Mouse (Mus musculus) large intestine, adult 2 months (tissue): Measurements from ENCODE around the gene Rftn1. TPM values are rescaled to one million over a fixed set of nuclear protein-coding genes. Genes with fewer than 3 reads are reported as not detected.

ENCODE experiments used
- DNase-seq: peaks from one replicate; pipeline ENCODE4 v3.0.0-alpha.2; 2012; ENCODE audit warnings: low read depth, low spot score
- WGBS: fragments of 180-500 bp; shearing (Covaris S2); methylation state at CpG from one replicate; pipeline ENCODE4 v1.1.7; 2018; 5-methylcytosine and 5-hydroxymethylcytosine counted together
- polyA plus RNA-seq: library from polyadenylated mRNA; depleted of rRNA; stranded (reverse); fragments of >200 nt; gene quantifications from 2 replicates; pipeline ENCODE4 v1.2.3, GENCODE M21; 2012

Gene Rftn1
- polyA plus RNA-seq, 1 experiment: 11.6 TPM

DNA sequence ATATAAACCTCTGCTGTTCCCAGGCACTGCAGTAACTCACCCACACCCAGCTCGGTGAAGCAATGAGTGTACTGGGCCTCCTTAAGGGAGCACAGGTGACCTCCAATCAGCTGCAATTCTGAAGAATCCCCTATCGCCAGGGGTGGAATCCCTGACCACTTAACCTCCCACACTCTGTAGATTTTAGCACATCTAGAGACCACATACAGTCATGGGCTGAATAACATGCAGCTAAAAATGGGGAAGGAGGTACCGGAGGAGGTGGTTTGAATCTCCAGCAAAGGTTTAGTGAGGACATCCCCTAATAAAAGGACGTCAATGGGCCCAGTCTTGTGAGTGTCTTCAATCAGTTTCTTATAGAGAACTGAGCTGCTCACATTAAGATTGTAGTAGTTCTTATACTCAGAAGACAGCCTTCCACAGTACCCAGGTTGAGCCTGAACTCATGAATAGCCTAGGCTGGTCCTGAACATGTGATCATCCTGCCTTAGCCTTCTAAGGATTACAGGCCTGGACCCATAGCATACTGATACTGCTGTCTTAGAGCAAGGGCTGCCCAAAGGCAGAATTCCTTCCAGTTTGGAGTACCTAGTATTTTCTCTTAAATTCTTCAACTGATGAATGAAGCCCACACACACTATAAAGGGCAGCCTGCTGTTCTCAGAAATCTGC lies 9.4 kb downstream of the Rftn1 start:
- WGBS: 76% methylated on average over 4 of the region's 4 CpGs
- DNase-seq: no peak

DNA sequence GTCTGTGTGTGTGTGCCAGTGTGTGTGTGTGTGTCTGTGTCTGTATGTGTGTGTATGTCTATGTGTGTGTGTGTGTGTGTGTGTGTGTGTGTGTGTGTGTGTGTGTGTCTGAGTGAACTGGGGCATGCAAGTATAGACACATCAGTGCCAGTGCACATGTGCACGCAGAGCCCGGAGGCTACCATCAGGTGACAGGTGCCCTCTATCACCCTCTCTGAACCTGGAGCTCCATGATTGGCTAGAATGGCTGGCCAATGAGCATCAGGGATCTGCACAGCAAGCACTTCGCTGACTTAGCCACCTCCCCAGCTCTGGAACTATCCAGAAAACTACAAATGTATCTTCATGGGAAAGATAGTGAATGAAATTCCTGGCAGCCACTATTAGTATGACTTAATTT lies 16.7 kb downstream of the Rftn1 start:
- 79% methylated on average over 3 of the region's 3 CpGs for WGBS
- DNase-seq: no peak

DNA sequence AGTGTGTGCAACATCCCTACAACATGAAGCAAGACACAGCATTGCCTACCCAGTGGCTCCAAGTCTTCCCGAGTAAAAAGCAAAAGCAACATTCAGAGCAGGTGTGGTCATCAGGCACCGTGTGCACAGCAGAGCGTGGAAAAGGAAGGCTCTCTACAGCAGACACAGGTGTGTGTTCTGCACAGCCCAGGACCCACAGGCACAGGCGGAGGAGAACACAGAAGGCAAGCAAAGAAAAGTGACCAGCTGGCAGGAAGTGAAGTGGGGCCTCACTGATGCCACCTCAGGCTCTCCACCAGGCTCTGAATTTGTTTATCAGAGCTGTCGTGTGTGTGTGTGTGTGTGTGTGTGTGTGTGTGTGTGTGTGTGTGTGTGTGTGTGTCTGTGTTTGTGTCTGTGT lies 17.1 kb downstream of the Rftn1 start:
- 83% methylated on average over 5 of the region's 5 CpGs for WGBS
- no peak for DNase-seq

DNA sequence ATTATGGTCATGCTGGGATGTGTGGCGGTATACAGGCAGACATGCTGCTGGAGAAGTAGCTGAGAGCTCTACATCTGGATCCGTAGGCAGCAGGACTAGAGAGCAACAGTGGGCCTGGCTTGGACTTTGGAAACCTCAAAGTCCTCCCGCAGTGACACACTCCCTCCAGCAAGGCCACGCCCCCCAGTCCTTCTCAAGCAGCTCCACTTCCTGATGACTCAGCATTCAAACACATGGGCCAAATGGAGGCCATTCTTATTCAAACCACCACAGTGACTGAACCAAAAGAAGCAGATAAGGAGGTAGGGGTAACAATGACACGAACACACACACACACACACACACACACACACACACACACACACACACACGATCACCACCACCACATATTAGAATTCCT lies 17.7 kb downstream of the Rftn1 start:
- DNase-seq: no peak
- 96% methylated on average over 6 of the region's 6 CpGs for WGBS

DNA sequence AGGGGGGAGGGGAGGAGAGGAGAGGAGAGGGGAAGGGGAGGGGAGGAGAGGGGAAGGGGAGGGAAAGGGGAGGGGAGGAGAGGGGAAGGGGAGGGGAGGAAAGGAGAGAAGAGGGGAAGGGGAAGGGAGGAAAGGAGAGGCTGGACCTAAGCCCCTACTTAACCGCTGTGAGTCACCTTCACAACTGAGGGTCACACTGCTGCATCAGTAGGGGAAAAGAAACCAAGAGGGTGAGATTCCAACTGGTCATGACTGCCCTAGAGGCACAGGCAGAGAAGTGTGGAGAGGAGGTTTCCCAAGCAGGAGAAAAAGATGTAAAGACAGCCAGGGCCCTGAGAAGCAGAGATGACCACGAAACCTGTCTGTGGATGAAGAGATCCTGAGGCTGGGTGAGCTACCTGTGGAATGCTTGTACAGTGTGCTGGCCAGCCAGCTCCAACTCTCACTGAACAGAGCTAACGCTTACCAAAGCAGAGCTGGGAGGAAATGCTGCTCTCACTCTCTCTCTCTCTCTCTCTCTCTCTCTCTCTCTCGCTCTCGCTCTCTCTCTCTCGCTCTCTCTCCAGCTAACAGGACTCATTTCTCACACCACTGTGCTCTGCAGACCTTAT lies 19.4 kb downstream of the Rftn1 start:
- WGBS: 52% methylated on average over 6 of the region's 6 CpGs
- no peak for DNase-seq

DNA sequence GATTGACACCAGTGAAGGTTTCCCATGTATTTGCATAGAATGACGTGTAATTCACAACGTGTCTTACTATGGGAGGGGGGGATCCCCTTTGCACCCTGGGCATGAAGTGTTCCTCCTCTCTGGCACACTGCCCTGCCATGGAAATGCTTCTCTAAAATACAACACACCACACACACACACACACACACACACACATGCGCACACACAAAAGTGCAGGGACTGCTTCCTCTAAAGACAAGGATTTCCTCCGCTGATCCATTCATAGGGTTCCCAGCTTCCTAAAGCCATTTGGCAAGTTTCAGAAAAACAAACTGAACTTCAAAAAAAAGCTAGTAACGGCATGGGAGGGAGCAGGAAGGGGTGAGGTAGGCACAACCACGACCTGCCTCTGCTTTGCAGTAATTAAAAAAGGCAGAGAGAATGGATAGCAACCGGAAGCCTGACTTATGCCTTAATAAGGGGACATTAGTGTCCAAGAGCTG lies 20.5 kb downstream of the Rftn1 start:
- no peak for DNase-seq
- WGBS: 49% methylated on average over 7 of the region's 7 CpGs

DNA sequence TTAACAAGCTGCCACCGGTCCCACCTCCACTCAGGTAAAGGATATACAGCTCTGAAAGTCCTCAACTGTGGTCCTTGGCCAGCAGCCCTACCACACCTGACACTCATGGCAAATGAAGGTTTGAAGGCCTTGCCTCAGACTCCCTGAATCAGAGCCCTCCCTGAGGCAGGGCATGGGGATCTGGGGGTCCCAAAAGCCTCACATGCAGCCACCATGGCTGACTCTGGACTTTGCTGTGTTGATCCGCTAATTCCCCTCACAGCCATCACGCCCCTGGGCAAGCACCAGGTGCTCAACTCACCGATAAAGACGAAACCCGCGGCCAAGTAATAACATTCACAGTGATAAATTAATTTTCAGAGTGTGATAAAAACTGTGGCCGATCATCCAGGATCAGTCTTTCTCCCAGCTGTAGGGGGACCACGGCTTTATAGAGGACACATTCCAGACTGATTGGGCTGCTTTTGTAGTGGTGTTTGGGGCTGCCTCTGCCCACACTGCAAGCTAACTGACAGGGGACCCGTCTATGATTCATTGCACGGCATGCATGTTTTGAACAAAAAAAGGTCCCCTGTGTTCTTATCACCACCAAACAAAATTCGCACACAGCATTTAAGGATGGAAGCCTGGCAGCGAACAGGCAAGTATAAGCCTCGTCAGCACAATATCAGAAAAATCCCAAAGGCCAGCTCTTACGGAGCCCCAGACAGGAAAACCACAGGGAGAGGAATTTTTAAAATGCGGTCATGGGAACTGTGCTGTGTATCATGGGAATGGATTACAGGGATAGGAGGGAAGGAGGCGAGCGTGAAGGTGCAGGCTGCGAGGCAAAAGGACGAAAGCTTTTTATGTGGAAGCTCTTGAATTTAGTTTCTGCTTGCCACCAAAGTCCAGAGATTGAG lies 29.3 kb downstream of the Rftn1 start:
- DNase-seq: no peak
- 84% methylated on average over 20 of the region's 20 CpGs for WGBS

DNA sequence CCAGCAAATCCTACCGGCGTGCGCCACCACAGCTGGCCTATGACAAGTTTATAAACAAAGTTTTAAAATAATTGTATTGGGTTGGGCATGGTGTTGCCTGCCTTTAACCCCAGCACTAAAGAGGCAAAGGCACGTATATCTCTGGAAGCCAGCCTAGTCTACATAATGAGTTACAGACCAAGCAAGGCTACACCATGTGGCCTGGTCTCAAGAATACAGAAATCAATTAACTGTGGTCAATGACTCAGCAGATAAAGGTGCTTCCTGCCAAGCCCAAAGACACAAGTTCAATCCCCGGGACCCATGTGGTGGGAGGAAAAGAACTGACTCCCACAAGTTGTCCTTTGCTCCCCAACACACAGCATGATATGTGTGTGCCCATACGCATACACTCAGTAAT lies 30.1 kb downstream of the Rftn1 start:
- 79% methylated on average over 6 of the region's 6 CpGs for WGBS
- DNase-seq: no peak

DNA sequence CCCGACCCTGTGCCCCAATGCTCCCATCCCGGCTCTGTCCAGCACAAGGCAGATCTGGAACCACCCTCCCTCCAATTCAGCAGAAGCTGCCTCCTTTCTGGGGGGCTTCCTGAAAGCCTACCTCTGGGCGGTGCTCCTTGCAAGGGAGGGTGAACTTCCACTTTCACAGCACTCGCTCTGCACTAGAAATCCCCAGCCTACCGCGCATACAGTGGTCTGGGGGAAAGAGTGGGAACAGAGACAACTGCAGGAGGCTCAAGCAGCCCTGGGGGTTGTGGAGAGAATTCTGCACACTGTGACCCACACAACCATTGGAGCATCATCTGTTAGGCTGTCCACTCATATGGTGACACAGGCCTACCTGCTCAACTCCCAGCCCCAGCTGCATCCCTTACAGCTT lies 30.7 kb downstream of the Rftn1 start:
- 81% methylated on average over 6 of the region's 6 CpGs for WGBS

DNA sequence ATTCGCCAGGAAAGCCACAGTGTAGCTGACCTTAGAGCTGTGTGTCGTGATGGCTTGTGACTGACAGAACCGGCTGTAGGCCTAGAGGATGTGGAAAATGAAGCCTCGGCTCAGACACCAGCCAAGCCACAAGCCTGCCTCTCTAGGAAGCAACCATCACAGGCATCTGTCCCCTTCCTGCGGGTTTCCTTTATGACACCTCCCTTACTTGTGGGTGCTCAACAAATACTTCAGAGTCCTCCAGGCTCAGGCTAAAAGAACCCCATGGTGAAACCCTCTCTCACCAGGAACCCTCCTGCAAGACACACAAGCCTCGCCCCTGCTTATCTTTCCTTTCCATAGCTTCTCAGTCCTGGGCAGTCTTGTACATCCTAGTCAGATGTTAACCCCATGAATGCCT lies 31.9 kb downstream of the Rftn1 start:
- no peak for DNase-seq
- 67% methylated on average over 6 of the region's 6 CpGs for WGBS

More for the DNA sequence above, 30.7 kb downstream of the Rftn1 start:
- no peak for DNase-seq

DNA sequence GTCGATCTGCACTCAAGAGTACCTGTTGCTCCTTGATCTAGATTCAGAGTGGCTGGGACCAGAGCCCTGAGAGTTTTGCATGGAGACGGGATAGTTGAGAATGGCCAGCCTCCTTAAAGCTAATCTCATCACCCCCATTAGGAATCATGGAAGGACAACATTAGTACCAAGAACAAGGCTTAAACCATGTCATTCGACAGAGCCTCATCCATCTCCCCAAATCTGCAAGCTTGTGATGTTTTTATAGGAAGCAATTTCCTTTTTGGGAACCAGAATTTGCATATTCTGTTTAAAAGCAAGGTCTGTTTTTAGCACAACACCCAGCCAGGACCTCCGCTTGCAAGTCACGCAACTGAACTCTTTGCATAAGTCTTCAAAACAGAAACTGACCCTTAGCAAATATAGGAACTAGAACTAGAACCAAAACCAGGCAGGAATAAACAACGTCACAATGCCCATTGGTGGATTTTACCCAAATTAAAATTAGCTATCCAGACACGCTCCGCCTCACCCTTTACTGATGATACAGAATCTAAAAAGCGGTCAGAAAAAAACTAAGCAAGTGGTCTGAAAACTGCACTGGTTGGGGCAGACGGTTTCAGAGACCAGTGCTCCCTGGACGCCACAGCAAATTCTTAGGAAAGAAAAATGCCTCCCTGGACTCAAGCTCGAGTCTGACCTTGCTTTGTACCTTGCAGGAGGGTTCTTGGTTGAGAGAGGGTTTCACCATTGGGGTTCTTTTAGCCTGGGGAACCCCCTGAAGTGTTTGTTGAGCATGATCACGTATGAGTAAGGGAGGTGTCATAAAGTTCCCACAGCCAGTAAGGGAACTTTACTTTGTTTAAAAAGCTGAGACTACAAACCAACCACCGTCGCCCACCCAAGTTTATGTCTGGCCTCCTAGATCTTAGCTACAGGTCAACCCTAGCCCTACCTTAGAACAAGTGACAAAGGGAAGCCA lies 33.0 kb downstream of the Rftn1 start:
- WGBS: 76% methylated on average over 15 of the region's 15 CpGs
- DNase-seq: no peak

DNA sequence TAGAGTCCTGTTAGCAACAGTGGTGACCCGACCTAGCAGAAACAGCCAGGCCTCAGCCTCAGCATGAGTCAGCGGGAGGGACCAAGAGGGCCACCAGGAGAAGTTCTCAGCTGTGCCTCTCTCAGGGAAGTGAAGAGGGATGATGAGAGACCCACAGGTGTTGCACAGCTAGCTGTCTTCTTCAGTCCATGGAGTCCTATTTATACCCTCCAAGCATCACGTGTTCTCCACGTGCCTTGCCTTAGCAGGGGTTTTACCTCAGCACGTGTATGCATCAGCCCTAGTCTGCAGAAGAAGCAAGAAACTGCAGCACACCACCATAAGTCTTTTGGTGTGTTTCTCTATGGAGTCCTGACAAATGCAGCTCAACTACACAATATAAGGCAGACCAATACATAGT lies 38.4 kb downstream of the Rftn1 start:
- DNase-seq: no peak
- 84% methylated on average over 5 of the region's 5 CpGs for WGBS

DNA sequence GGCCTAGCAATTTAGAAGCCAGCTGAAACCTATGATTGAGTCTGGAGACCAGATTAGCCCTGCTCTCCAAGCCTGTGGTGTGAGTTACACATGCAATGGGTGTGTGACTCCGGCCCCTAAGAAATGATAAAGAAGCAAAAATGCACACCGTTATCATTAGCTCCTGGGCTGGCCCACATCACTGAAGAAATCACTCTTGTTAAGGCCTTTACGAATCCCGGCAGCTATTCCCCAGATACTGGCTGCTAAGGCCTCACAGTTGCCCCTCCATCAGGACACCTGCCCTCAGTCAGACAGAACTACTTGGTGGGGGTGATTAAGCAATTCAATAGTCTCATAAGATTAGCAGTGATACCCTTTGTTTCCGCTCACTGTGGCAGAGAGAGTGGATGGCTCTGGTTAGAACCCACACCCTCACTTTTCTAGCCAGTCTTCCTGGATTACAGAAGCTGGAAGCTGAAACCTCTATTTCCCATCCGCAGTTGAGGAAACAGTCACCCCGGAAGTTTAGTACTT lies 39.2 kb downstream of the Rftn1 start:
- no peak for DNase-seq
- 89% methylated on average over 7 of the region's 7 CpGs for WGBS

DNA sequence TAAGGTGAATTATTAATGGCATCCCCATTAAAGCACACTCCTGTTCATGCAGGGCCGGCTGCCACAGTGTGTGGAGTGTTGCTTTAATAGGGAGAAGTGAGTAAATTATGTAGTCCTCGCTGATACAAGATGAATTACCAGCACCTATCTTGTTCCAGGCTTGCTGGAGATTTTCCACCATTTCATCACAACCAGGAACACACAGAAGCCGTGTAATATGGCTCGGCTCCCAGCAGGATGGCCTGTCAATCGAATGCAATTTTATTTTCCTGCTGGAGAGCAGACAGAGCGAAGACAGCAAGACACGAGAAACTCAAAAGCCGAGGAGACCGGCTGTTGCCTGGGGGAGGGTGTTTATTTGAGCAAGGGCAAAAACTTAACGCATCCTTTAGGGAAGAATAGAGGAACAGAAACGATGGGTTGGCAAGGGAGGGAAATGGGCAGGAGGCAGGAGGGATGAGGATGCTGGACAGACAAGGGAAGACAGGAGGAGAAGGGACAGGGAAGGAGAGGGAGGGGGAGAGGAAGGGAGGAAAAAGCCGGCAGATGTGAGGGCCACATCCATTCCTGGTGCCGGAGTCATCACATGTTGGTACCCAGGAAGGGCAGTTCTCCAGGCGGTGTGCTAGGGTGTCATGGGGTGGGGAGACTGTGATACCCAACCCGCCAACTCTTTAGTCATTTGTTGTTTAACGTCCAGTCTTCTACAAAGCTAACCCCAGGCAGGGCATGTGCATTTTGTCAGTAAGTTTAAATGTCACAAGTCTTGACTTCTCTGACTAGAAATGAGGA lies 39.9 kb downstream of the Rftn1 start:
- no peak for DNase-seq
- WGBS: 73% methylated on average over 16 of the region's 16 CpGs

DNA sequence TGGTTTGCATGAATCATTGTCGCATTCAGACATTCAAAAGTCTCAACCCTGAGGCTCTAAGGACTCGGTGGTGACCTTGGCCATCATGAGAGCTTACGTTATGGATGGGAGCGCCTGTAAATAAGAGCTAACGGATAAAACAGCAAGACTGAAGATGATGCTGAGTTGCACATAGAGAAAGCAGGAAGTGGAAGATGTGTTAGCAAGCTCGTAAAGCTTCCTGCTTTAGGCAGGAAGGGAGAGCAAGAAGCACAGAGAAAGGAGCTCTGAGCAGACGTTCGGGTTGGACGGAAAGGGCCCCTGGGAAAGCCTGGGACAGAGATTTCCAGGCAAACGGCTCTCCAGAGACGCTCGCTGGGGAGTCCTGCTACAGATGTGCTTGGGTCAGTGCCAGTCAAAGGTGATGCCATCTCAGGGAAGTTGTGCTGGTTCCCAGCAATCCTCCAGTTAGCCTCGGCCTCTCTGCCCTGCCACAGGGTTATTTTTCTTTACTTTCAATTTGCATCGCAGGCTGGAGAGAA lies 40.7 kb downstream of the Rftn1 start:
- WGBS: 59% methylated on average over 14 of the region's 14 CpGs
- DNase-seq: no peak

DNA sequence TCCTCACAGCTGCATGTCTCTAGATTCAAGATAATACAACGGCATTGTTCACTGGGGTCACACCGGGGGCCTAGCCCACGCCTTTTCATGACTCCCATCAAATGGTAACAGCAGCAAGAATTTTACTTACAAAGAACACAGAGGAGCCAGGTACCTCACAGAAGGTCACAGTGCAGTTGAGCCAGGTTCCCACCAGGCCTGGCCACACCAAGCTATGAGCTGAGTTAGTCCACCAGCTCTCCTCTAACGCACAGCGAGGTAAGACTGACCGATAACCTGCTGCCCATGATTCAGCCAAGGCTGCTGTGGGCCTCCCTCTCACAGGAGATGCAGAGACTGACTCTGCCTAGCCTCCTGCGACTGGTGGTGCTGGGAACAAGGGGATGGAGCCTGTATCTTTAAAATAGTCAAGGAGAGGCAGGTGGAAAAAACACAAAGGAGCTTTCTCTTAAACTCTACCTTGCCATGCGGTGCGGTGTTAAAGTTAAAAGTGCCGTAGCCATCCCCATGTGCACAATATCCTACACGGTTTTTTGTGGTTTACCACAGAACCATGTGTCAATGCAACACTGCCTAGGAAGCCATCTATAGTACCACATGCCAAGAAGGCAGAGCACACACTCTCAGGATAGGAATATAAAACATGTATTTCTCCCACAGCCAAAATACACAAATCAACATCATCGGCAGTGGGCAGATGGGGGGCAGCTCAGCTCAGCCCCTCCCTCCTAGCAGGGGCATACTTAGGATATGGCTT lies 42.5 kb downstream of the Rftn1 start:
- 86% methylated on average over 12 of the region's 12 CpGs for WGBS
- DNase-seq: no peak

DNA sequence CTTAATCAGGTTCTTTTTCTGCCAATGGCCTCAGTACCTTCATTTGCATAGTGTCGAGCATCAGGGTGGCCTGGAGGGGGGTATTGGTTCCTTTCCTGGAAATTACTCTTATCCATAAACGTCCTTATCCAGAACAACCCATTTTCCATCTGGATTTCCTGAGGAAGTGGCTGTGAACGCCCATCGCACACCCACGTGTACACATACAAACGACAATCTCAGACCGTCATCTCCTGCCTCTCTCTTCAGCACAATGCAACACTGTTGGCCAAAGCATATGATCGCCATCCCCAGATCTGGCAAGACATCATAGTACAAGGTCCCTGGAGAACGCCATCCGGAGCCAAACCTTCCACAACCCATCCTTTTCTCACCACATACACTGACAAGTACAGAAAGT lies 47.1 kb downstream of the Rftn1 start:
- 82% methylated on average over 10 of the region's 10 CpGs for WGBS

DNA sequence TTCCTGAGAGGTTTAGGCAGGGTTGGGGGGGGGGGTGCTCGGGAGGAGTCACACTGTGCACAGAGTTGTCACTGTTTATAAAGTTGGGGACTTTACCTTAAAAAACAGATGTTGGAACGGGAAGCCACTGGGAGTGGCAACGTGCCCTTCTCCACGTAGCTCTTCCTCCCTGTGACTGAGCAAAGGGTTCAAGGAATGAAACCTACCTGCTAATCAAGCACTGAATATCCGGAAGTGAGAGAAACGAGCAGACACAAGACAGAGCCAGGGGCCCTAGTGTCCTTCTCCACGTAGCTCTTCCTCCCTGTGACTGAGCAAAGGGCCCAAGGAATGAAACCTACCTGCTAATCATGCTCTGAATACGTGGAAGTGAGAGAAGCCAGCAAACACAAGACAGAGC lies 47.9 kb downstream of the Rftn1 start:
- DNase-seq: no peak
- 59% methylated on average over 8 of the region's 8 CpGs for WGBS

More for the DNA sequence above, 47.1 kb downstream of the Rftn1 start:
- no peak for DNase-seq
